Mouse (Mus musculus): ENCODE results near the gene Gm11146. TPM values are rescaled to one million over a fixed set of nuclear protein-coding genes. Genes with fewer than 3 reads are reported as not detected.
A peak's percentile ranks its signal among the peaks of the same experiment; 100 is the strongest.

The Gm11146 gene
- not detected for total RNA-seq (2021)

- no peak for DNase-seq (ENCODE audit: low spot score in 2 of 2)
- intact Hi-C loops (cut with DNase I): no loop called here
Observed at GRCm38 (mm10) chr16:77601994-77602393, at the start of gene Gm11146. Gm11146 (minus strand) TSS chr16:77602094.

GRCm38 (mm10) chr16:77650596-77650995 lies 48.7 kb upstream of the Gm11146 start:
- intact Hi-C loops (cut with DNase I): no loop called here
- no peak for DNase-seq (ENCODE audit: low spot score in 2 of 2)

GRCm38 (mm10) chr16:77649006-77649405 lies 47.1 kb upstream of the Gm11146 start:
- DNase-seq (ENCODE audit: low spot score in 2 of 2): no peak
- intact Hi-C loops (cut with DNase I): no loop called here

- intact Hi-C loops (cut with DNase I): no loop called here
- DNase-seq (ENCODE audit: low spot score in 2 of 2): no peak
Observed at GRCm38 (mm10) chr16:77648181-77648580, 46.3 kb upstream of the Gm11146 start.

- intact Hi-C loops (cut with DNase I): no loop called here
Observed at GRCm38 (mm10) chr16:77646146-77646545, 44.3 kb upstream of the Gm11146 start.

GRCm38 (mm10) chr16:77644976-77645375 lies 43.1 kb upstream of the Gm11146 start:
- DNase-seq (ENCODE audit: low spot score in 2 of 2): no peak
- intact Hi-C loops (cut with DNase I): loop anchor here (5.0 kb wide), 1 partner anchor 408 kb away; no protein-coding TSS in a partner anchor

More at GRCm38 (mm10) chr16:77646146-77646545, 44.3 kb upstream of the Gm11146 start:
- no peak for DNase-seq (ENCODE audit: low spot score in 2 of 2)

GRCm38 (mm10) chr16:77643871-77644720 lies 42.2 kb upstream of the Gm11146 start:
- DNase-seq (ENCODE audit: low spot score in 2 of 2): peak; percentile 86 to 87
- intact Hi-C loops (cut with DNase I): loop anchor here (1.0 to 5.0 kb wide), 2 partner anchors 50 to 407 kb away; no protein-coding TSS in a partner anchor

GRCm38 (mm10) chr16:77643036-77643870 lies 41.4 kb upstream of the Gm11146 start:
- peak; percentile 82 for DNase-seq (ENCODE audit: low spot score in 2 of 2)
- intact Hi-C loops (cut with DNase I): loop anchor here (1.0 to 5.0 kb wide), 2 partner anchors 49 to 406 kb away; no protein-coding TSS in a partner anchor

GRCm38 (mm10) chr16:77636497-77636896 lies 34.6 kb upstream of the Gm11146 start:
- no peak for DNase-seq (ENCODE audit: low spot score in 2 of 2)
- intact Hi-C loops (cut with DNase I): no loop called here

GRCm38 (mm10) chr16:77632315-77632881 lies 30.5 kb upstream of the Gm11146 start:
- no peak for DNase-seq (ENCODE audit: low spot score in 2 of 2)
- intact Hi-C loops (cut with DNase I): no loop called here

GRCm38 (mm10) chr16:77622681-77623080 lies 20.8 kb upstream of the Gm11146 start:
- intact Hi-C loops (cut with DNase I): no loop called here
- DNase-seq (ENCODE audit: low spot score in 2 of 2): no peak

- intact Hi-C loops (cut with DNase I): no loop called here
- DNase-seq (ENCODE audit: low spot score in 2 of 2): no peak
Observed at GRCm38 (mm10) chr16:77602581-77602980, 687 bp upstream of the Gm11146 start.

- no peak for DNase-seq (ENCODE audit: low spot score in 2 of 2)
- intact Hi-C loops (cut with DNase I): loop anchor here (5.0 kb wide), 2 partner anchors 96 to 176 kb away; no protein-coding TSS in a partner anchor
Observed at GRCm38 (mm10) chr16:77598787-77599186, 3.1 kb downstream of the Gm11146 start.

- intact Hi-C loops (cut with DNase I): loop anchor here (5.0 kb wide), 2 partner anchors 94 to 174 kb away; no protein-coding TSS in a partner anchor
- DNase-seq (ENCODE audit: low spot score in 2 of 2): peak; percentile 28 to 38
Observed at GRCm38 (mm10) chr16:77596556-77596955, 5.3 kb downstream of the Gm11146 start.

- DNase-seq (ENCODE audit: low spot score in 2 of 2): no peak
- intact Hi-C loops (cut with DNase I): loop anchor here (2.0 to 5.0 kb wide), 3 partner anchors 59 to 173 kb away; no protein-coding TSS in a partner anchor
Observed at GRCm38 (mm10) chr16:77595661-77596060, 6.2 kb downstream of the Gm11146 start.

- intact Hi-C loops (cut with DNase I): loop anchor here (1.0 to 5.0 kb wide), 3 partner anchors 49 to 357 kb away; no protein-coding TSS in a partner anchor
- DNase-seq (ENCODE audit: low spot score in 2 of 2): peak; percentile 81 to 82
Observed at GRCm38 (mm10) chr16:77594553-77594952, 7.3 kb downstream of the Gm11146 start.

GRCm38 (mm10) chr16:77593828-77594421 lies 8.0 kb downstream of the Gm11146 start:
- intact Hi-C loops (cut with DNase I): loop anchor here (1.0 to 5.0 kb wide), 3 partner anchors 49 to 357 kb away; no protein-coding TSS in a partner anchor
- DNase-seq (ENCODE audit: low spot score in 2 of 2): peak; percentile 74 to 76

GRCm38 (mm10) chr16:77592986-77593385 lies 8.9 kb downstream of the Gm11146 start:
- DNase-seq (ENCODE audit: low spot score in 2 of 2): peak in 1 of 2 experiments; percentile 27
- intact Hi-C loops (cut with DNase I): loop anchor here (5.0 kb wide), 1 partner anchor 356 kb away; no protein-coding TSS in a partner anchor

GRCm38 (mm10) chr16:77573036-77573435 lies 28.9 kb downstream of the Gm11146 start:
- no peak for DNase-seq (ENCODE audit: low spot score in 2 of 2)
- intact Hi-C loops (cut with DNase I): no loop called here
